Mouse (Mus musculus): Measurements from ENCODE around the gene Ephb6.

Gene Ephb6

DNA sequence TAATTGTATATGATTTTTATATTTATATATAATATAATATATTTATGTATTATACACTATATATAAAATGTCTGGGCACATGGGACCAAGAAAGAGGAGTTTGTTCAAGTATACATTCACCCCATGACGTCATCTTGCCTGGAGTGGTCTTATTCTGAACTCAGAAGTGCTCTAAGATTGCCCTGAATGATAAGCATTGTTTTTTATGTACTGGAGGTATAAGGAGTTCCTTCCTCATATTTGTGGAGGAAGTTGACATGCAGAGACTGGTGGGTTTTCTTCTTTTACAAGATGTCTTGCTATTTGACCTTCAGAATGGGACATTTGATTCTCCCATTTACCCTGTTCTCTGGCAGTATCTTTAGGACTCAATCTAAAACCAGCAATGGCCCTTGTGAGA lies 22.9 kb downstream of the Ephb6 start:
- DNase-seq = no peak

- no peak for DNase-seq
Measured at GRCm38 (mm10) chr6:41630791-41631190, 25.5 kb downstream of the Ephb6 start.

DNA sequence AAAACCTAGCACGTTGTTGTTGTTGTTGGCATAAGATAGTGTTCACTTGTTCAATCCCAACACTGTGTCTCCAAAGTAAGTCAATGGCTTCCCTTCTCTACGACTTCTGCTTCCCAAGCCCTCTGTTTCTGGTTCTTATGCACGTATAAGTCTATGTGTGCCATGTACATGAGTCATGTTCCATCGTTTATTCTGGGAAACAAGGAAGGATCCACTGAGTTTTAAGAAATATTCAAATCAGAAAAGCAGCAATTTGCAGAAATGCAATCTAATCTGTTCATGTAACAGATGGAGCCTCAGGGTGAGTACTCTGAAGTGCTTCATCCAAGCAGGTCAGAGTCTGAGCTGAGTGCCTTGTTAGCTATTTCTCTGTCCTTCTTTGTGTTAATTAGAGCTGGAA lies 26.3 kb downstream of the Ephb6 start:
- DNase-seq = no peak

DNA sequence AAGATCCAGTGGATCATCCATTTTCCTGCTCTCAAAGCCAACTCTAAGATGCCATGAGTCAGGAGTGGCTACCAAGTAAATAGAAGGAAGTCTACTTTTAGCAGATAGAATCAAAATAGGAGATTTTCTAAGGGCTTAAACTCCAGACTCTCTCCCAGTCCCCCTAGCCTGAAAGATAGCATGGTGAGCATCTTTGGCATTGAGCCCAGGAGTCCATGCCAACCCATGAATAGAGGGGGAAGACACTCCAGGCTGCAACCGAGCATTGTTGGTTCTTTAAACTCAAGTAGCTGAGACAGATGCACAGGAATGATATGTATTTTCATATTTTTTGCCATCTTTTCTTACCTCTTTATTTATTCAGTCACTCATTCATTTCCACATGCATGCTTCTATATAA lies 29.9 kb downstream of the Ephb6 start:
- peak; percentile 20 to 36 for DNase-seq

GRCm38 (mm10) chr6:41636178-41636577 lies 30.9 kb downstream of the Ephb6 start, which contains the start of gene Trpv6:
TSS of gene Trpv6 (minus strand) at chr6:41636405.
- no peak for DNase-seq

GRCm38 (mm10) chr6:41637393-41637792 lies 32.1 kb downstream of the Ephb6 start:
- DNase-seq = no peak

- no peak for DNase-seq
Measured at GRCm38 (mm10) chr6:41637927-41638506, 32.7 kb downstream of the Ephb6 start.

DNA sequence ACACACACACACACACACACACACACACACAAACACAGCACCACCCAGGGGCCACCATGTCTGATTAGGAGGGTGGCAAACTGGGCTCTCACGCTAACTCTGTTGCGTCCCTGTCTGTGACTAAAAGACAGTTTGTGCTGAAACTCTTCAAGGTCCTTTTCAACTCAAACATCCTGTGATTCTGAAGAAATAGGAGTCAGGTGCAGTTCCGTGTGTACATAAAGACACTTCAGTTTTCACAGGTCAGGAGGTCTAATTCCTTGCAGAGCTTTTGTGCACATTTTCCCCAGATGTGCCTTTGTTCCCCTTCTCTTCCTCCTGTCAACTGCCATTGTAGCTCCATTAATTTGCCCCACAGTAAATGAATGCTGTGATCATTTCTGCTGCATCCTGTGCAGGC lies 35.2 kb downstream of the Ephb6 start:
- no peak for DNase-seq

GRCm38 (mm10) chr6:41641173-41641866 lies 36.0 kb downstream of the Ephb6 start:
- DNase-seq = no peak

DNA sequence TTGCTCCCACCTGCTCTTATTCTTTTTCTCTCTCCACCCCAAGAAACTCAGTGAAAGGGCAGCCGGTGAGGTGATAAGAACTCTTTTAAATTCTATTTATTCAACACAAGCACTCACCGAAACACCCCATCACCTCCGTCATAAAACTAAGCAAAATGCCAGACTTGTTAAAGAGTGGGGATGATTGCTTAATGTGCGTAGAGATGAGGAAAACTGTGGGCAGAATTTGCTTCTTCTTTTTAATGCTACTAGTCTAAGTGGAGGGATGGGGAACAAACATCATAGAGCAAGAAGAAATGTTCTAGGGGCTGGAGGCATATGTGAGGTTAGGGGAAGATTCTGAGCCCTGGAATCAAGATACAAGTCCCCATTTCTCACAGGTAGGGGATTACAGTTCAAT lies 37.5 kb downstream of the Ephb6 start:
- DNase-seq = no peak

- no peak for DNase-seq
Measured at GRCm38 (mm10) chr6:41643227-41643626, 37.9 kb downstream of the Ephb6 start.

- DNase-seq = no peak
Measured at GRCm38 (mm10) chr6:41646220-41646619, 40.9 kb downstream of the Ephb6 start.

GRCm38 (mm10) chr6:41646672-41647071 lies 41.4 kb downstream of the Ephb6 start:
- DNase-seq = no peak

- DNase-seq = no peak
Measured at GRCm38 (mm10) chr6:41653173-41653572, 47.9 kb downstream of the Ephb6 start.

- no peak for DNase-seq
Measured at GRCm38 (mm10) chr6:41654648-41655047, 49.4 kb downstream of the Ephb6 start.

DNA sequence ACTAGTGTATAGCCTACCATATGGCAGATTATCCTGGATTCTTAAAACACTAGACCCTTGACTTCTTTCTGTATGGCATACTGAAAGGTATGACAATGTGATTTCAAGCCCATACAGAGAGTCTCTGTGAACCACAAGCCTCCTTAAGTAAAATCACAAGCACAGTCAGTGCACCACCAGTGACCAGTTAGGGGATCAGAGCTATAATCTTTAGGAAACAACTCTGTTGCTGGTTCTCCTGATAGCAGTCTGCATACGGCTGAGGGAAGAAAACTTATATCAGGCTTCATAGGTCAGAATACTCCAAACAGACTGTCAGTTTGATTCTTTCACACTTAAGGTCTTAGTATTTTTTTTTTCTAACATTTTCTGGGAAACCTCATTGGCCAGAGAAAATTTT lies 53.2 kb downstream of the Ephb6 start:
- DNase-seq = no peak

- peak in 1 of 2 experiments; percentile 9 for DNase-seq
Measured at GRCm38 (mm10) chr6:41662320-41662719, 57.0 kb downstream of the Ephb6 start.

All from cerebellum, postnatal 14 days (tissue).